Mouse (Mus musculus): ENCODE measurements around the gene Hist1h2ac. TPM values are rescaled to one million over a fixed set of nuclear protein-coding genes. Genes with fewer than 3 reads are reported as not detected.
"Not testable (repeated sequence)": the region's sequence is repeated elsewhere in the genome, so short reads cannot be mapped to it uniquely, and the experiment has no call there.

Hist1h2ac gene
- total RNA-seq (2021) = 3.5 and 4.3 TPM in 2 replicates
- long read RNA-seq = 0 reads

DNA sequence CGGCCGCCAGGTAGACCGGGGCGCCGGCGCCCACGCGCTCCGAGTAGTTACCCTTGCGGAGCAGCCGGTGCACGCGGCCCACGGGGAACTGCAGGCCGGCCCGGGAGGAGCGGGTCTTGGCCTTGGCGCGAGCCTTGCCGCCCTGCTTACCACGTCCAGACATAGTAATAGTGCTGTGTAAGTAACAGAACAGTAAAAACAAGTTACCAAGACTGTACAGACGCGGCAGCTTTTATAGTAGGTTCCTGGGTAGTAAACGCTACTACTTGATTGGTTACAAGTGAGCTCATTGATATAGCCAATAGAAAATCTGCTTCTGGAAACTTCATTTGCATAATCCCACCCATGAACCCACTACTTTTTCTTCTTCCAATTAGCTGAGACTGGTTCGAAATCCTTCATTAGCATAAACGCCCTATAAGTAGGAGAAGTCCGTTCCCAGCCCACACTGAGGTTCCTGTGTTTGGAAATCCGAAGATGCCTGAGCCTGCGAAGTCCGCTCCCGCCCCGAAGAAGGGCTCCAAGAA lies at the start of gene Hist1h2ac, which contains the start of gene Hist1h2bc:
Gene Hist1h2ac, minus strand, starts transcription at position 194 of the 527 bp plus-strand sequence.
Gene Hist1h2bc, plus strand, starts transcription at position 445 of the 527 bp plus-strand sequence.
- DNase-seq = peak; percentile 72

DNA sequence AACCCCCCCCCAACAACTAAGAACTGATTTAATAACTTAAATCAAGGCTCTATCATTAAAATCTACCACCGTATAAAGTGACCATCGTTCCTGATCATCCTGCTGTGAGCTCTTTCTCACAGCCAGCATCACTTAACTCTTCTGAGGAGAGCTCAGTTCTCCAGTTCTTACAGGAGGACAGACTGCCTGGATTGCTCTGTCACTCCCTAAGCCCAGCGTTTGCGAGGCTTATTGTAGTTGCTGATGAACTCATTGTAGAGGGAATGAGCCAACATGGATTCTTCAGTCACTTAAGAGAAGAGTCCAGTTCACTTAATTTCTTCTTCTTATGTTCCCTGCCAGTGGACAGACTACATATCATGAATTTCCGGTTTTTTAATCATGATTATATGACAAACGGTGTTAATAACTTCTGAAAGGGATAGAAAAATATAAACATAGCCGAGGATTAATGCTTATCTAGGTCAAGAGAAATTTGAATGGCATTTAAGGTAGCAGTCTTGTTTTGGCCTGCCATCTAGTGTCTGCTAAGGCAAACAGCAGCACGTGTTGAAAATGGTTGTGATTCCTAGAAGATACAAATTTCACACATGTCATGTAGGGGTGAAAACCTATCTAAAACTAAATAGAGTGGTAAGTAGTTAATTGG lies 48.5 kb upstream of the Hist1h2ac start:
- no peak for DNase-seq

DNA sequence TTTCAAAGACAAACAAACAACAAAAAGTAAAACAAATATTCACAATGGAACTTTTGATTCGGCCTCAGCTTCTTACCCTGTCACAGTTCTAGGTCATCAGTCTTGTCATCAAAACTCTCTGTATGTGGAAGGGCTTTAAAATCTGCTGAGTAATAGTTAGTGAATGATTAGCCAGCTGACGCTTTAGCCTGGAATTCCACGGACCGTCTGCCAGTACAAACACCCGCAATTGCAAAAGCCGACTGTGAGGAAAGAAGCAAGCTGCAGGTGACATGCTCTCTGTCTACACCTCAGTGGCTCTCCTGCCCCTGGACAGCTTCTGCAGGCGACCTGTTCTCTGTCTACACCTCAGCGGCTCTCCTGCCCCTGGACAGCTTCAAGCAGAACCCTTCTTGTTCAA lies 46.7 kb upstream of the Hist1h2ac start:
- no peak for DNase-seq

DNA sequence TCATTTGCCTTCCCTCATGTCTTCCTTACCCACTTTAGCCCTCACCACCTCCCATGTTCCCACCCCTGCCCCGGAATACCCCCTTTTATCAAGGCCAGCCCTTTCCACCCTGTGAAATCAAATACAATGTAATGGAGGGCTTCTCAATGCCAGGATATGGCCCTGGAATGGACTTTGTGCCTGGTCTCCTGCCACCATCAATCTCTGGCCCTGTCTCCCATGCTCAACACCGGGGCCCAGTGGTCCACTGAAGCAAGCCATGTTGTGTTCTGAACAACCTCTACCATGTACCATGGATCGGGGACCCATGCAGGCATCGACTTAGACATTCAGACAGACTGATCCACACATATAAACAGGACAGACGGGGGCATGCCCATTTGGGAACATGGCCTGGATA lies 46.0 kb upstream of the Hist1h2ac start:
- no peak for DNase-seq

DNA sequence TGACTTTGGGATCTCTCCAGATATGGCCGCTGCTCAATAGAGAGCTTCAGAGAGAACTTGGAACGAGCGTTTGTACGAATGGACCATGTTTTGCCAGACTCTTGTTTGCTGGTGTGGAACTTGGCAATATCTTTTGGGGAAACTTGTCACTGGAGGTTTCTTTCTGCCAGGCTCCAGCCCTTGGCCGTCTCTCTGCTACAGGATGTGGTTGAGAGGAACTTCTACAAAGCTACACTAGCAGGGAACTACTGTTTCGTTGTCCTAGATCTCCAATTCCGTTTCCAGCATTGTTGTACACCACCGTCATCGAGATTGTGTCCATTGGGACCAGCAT lies 45.4 kb upstream of the Hist1h2ac start:
- DNase-seq = no peak

DNA sequence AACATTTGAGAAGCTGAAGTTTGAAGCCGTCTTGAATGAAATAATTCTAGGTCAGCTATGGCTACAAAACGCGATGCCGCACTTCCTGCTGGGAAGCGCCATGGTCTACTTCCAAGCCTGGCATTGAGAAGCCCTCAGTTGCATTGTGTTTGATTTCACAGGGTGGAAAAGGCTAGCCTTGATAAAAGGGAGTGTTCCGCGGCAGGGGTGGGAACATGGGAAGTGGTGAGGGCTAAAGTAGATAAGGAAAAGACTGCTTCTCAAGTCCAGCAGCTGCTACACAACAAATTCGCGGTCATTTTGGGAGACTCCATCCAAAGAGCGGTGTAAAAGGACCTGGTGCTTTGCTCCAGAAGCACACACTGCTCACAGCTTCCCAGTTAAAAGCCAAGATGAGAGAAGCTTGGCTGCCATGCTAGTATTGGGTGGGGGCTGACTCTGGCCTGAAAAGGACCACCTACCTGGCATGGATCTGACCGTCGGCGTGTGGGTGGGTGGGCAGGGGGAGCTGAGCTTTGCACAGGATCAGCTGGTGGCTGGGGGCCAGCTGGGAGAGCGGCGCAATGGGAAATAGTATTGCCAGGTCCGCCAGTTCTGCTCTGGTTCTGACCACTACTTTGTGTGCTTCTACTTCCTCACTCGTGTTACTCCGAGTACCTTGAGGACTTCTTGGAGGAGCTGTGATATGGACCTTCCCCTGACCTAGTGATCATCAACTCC lies 44.9 kb upstream of the Hist1h2ac start:
- no peak for DNase-seq

DNA sequence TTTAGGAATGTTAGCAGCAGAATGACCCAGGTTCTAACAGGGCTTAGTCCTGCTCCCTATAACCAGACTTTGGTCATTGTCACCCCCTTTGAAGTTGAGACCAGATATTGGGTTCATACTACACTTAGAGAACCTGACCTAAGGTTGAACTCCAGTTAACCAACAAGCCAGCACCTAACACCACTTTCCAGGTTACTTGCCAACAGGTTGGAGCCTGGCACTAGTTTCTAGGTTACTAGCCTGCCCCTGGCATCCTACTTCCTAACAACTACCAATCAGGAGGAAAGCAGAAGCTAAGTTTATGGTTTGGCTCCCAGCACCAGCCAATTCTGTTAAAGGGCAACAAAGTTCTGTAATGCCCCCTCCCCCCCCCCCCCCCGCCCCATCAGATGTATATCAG lies 41.5 kb upstream of the Hist1h2ac start:
- no peak for DNase-seq

DNA sequence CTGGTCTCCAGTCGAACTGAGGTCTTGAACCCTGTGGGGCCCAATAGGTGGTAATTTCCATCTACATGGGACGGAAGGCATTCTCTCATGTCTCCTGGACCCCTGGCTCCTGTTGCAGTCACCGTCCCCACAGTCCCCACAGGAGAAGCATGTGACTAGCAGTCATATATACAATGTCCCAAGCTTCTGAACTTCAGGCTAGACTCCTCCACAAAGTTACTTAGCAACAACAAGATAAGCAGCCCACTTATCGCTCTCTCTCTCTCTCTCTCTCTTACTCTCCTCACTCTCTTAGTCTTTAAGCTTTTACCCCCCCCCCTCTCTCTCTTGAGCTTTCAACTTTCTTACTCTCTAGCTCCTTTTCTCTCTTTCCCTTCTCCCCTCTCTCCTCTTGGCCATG lies 40.5 kb upstream of the Hist1h2ac start:
- DNase-seq = no peak

DNA sequence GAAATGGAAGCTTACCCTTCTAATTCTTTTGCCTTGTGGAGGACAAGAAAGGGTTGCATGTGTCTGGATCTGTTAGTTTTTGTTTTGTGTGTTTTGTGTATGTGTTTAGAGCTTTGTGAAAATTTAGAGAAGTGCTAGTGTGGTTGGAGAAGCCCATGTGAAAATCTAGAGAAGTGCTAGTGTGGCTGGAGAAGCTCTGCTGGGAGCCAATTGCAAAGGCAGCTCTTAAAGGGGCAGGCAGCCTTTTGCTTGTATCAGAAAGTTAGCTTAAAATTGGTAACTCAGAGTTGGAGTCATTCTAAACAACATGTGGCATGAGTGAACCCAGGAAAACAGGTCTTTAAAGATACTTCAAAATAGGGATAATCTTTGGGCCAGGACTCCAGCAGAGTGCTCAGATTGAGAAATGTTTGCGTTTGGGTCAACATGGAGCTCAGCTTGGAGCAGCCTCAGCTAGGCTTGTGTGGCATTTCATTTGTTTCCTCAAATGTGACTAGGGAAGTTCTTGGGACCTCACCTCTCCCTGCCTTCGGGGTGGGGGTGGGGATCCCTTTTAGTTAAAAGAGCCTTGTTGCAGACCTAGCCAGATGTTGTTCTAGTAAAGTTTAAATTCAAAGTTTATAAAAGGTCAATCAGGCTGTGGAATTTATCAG lies 34.0 kb upstream of the Hist1h2ac start:
- not testable (repeated sequence) for DNase-seq

DNA sequence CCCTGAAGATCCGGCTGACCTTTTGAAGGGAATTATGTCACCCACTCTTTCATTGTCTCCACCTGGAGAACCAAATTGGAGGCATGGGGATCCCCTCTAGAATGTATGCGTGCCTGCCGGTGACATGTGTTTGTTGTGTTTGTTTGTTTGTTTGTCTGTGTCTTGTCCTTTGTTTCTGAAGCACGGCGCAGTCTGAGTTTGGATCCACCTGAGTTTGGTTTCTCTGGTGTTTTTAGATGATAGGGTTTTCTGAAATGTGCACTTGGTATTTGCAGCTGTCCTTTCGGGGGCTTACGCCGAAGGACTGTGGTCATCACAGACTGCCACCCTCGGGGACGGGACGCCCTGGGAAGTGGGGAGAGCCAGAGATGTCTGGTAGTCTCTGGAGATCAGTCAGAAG lies 33.4 kb upstream of the Hist1h2ac start:
- DNase-seq = no peak

DNA sequence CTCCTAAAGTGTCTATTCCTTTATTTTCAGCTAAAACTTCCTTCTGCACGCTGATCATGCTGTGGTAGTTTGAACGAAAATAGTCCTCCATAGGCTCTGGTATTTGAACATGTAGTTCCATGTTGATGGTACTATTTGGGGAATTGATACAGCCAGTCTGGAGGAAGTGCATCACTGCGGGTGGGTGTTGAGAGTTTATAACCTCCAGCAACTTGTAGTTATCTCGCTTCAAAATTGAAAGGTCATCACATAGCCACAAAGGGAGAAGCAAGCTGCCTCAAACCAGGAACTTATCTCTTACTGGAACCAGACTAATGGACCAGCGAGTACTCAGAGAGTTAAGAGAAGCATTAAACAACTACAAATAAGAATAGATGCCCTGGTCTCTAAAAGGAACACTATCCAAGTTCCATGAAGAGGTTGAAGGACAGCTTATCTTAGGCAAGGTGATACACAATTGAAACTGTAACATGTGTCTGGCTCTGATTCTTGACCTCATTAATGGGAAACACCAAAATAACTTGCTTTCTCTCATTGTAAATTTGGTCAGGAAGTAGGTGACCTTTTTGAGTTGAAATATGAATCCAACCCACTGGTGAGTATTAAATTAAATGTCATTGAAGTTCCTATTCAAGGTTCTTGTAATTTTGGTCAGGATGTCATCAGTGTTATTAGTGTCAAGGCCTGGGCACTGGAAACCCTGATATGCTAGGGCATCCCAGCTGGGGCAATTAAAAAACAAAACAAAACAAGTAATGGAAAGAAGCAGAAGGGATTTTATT lies 32.7 kb upstream of the Hist1h2ac start:
- DNase-seq = no peak

DNA sequence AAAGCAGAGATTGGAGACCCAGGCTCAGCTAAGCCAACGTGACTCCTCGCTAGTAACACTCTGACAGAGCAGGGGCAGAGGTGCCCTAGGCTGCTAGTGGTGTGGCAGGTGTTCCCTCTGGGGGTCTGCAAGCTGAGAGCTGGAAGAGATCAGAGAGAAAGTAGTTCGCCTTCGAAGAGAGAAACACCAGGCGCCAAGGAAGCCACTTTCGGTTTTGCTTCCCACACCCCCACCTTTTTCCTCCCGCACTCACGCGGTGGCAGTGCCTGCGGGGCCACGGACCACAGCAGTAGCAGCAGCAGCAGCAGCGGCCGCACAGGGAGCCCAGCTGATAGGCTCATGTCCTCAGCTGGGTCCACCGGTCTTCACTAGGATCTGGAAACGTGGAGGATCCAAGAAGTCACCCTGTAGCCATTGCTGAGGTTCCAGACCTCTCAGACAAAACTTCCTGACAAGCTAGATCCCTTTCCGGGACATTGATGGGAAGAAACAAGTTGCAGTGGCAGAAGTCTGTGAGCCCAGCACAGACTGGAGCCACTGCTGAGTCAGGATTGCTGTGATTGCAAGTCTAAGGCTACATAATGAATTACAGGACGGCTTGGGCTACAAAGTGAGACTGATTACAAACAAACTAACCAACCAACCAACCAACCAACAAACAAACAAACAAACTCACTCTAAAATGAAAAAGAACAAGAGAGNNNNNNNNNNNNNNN lies 26.8 kb upstream of the Hist1h2ac start, which contains the start of gene Hfe:
Gene Hfe, minus strand, starts transcription at position 481 of the 716 bp plus-strand sequence.
- DNase-seq = peak; percentile 66

DNA sequence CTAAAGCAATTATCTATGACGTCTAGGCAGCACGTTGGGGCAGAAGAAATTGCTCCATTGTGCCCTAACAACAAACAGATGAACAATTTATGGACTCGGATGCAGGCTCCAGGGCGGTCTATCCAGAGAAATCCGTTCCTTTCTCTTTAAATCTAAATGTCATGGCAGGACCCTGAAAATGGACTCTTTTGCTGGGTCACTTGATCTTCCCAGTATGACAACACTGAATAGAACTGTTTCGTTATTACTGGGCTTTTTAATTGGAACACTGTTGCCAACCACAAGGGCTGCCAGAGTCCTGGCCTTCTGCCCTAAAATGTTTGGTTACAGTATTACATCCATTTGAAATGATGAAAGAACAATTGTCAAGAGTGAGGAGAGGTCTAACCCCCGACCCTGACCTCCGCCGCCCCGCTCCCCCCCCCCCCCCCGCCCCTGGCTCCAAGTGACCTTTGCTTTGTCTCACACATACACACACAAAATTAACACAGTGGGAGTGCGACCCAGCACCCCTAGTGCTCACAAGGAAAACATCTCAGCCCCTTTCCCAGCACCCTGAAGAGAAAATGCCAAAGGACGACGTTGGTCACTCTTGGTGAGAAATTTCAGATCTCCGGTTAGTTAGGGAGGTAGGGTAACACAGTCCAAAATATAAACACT lies 26.1 kb upstream of the Hist1h2ac start:
- DNase-seq = no peak

DNA sequence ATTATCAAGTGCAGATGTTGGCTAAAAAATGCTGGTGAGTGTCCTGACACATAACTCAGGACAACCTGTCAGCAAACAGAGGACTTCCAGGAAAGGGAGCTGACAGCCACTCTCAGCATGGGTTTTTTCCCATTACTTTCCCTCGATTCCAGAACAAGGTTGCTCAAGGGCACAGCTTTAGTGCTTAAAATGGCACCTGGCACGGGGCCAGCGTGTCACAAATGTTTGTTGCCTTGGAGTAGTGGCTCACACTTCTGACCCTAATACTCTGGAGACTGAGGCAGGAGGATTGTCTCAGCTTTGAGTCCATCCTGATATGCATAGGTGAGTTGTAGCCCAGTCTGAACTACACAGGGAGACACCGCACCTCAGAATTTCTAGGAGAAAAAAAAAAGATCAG lies 24.9 kb upstream of the Hist1h2ac start:
- DNase-seq = peak; percentile 27

DNA sequence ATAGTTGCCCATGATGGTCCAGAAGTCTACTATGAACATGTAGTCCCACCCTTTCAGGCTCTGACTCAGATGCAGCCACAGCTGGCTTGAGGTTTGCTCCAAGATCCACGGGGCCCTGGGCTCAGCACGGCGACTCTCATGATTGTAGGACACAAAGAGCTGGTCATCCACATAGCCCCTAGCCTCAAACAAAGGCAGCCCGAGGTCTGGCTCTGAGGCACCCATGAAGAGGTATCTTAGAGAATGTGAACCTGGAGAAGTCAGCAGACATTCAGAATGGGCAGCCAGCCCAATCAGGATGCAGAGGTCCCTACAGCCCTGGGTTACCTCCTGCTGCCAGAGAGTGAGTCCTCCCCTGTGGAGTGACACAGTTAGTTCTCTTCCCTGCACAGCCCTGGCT lies 24.3 kb upstream of the Hist1h2ac start:
- no peak for DNase-seq

DNA sequence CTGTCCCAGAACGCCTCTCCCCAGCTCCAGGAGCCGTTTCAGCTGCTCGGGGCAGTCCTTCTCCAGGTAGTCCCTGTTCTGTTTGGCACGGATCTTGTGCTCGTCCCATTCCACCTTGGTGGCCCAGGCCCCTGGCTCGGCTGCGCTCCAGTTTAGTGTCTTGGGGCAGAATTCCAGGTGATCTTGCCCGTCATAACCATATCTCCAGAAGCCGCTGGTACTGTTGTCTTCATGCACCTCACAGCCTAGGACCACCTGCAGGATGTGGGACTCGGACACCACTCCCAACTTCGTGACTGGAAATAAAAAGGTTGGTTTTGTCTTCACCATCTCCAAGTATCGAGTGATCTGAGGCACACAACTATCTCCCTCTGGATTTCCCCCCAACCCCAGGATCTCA lies 23.0 kb upstream of the Hist1h2ac start:
- DNase-seq = no peak

DNA sequence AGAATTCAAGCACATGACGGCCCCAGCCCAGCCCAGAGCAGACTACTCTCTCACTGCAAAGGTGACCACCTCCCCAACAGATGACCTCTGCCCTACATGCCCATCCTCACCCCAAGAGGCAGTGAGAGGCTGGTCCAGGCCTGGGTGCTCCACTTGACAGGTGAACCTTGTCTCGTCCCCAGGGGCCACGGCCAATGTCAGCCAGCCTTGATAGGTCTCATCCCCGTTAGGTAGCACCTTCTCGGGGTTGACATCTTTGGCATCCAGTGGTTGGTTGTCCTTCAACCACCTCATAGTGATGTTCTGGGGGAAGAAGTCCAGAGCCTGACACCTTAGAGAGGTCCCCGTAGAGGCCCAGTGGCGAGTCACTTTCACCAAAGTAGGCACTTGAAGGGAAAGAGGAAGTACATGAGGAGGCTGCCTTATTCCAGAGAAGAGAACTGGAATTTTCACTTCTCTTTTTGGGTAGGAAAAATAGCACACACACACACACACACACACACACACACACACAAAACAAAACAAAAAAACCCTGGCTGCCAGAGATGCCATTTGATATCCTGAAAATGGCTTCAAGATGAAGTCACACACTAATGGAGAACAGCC lies 22.1 kb upstream of the Hist1h2ac start:
- no peak for DNase-seq

DNA sequence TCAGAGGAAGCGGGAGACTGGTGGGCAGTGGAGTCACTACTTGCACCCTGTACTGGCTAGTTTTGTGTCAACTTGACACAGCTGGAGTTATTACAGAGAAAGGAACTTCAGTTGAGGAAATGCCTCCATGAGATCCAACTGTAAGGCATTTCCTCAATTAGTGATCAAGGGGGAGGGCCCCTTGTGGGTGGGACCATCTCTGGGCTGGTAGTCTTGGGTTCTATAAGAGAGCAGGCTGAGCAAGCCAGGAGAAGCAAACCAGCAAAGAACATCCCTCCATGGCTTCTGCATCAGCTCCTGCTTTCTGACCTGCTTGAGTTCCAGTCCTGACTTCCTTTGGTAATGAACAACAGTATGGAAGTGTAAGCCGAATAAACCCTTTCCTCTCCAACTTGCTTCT lies 19.1 kb upstream of the Hist1h2ac start:
- not testable (repeated sequence) for DNase-seq

DNA sequence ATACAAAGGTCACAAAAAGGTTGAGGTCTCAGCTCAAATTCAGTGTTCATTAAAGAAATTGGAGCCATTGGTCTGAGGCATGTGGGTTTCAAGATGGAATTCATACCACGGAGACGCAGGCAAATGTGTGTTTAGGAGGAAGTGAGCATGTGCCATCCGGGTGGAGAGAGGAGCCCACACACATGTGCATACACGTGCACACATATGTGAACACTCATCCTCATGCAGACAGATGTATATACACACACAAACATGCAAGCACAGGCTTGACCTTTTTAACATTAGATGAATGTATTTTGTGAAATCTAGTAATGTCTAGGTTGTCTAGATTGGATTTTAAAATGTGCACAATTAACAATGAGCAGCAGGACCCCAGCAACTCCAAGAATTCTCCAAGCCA lies 18.5 kb upstream of the Hist1h2ac start:
- no peak for DNase-seq

DNA sequence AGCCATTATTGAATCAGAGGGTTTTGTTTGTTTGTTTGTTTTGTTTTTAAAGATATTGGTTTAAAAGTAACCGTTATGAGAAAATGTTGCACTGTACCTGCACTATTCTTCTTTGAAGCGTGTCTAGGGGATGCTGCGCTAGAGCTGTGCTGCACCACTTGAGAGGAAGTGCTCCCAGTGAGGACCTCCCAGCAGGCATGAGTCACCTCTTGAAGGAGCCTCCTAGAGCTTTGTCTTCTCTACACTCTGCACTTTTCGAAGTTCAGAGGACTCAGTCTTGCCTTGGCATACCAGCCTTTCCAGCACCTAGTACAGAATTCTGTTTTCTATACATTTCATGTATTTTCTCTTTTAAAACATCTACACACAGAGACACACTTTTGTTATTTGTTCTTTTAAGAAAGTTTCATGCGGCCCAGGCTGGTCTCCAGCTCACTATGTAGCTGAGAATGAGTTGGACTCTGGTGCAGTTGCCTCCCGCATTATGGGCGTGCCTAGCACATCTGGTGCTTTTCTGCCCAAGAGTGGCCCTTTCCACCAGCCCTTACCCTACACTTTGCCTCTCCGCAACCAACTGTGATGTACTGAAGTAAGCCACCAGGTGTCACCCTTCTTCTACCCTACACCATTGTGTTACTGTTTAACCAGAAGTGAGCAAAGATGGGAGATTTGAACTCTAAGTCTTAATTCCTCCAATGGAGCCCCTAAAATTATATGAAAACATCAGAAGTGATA lies 17.2 kb upstream of the Hist1h2ac start:
- peak; percentile 42 for DNase-seq

Data from adrenal gland, postnatal 25 days (tissue).